Mouse (Mus musculus): Measurements from ENCODE around the gene Prss46.

The Prss46 gene

GRCm38 (mm10) chr9:110896595-110896994, 52.3 kb downstream of the Prss46 start:
- no peak for DNase-seq (ENCODE audit: low spot score in 2 of 2)

GRCm38 (mm10) chr9:110899451-110900008, 55.2 kb downstream of the Prss46 start:
- no peak for DNase-seq (ENCODE audit: low spot score in 2 of 2)

- no peak for DNase-seq (ENCODE audit: low spot score in 2 of 2)
Observed at GRCm38 (mm10) chr9:110901204-110901603, 56.9 kb downstream of the Prss46 start.

GRCm38 (mm10) chr9:110902271-110902670, 58.0 kb downstream of the Prss46 start:
- DNase-seq (ENCODE audit: low spot score in 2 of 2), result no peak
